In genomic region chr1:86440171-86440886, GRCm38 (mm10) we compare ENCODE assay signal across 8 mouse cellular contexts. TPM values are rescaled to one million over a fixed set of nuclear protein-coding genes. Genes with fewer than 3 reads are reported as not detected.
DNase-seq lines count a peak whose midpoint lies in the region; ATAC-seq and TF ChIP-seq lines count a peak whose summit lies in the region.

No protein-coding gene starts in this region.

- peaks cover 50% of the 10 kb centered on the region for H3K4me1 ChIP-seq in heart, embryonic 11.5 days (ENCODE audit: control insufficient read depth, insufficient read depth, low read length)
- H3K4me1 ChIP-seq in kidney, embryonic 16.5 days (ENCODE audit: insufficient read depth, low read length) = peaks cover 52% of the 10 kb centered on the region
- peaks cover 8% of the 10 kb centered on the region; the same call in 1 of the 2 replicates for H3K4me1 ChIP-seq in liver, adult 2 months (ENCODE audit: control insufficient read depth, insufficient read depth, low read length)

- TF ChIP-seq CTCF in C2C12 (IDR thresholded peaks at IDR 0.05; ENCODE audit: control insufficient read depth, insufficient read depth, insufficient read length) = peak; percentile 87
- peak; percentile 89 for TF ChIP-seq CTCF in liver, adult 2 months (IDR thresholded peaks at IDR 0.05; ENCODE audit: low read depth, low read length)

- H3K9ac ChIP-seq in heart, embryonic 11.5 days (ENCODE audit: low read depth, low read length) = peak overlapping the region; percentile 97
- peak overlapping the region; percentile 94 for H3K9ac ChIP-seq in kidney, embryonic 16.5 days (replicated peaks; ENCODE audit: low read length)
- 0 out of 2 replicates have a peak overlapping the region, but pooled peaks have one; percentile 24 for H3K9ac ChIP-seq in liver, adult 2 months (ENCODE audit: low read depth, low read length)

- WGBS in heart, embryonic 11.5 days (ENCODE audit: insufficient replicate concordance) = 6% methylated on average over 18 of the region's 18 CpGs
- WGBS in kidney, embryonic 16.5 days = 5% methylated on average over 18 of the region's 18 CpGs
- WGBS in liver, adult 2 months = 13% methylated on average over 18 of the region's 18 CpGs

- H3K79me2 ChIP-seq in C2C12 (ENCODE audit: control insufficient read depth, insufficient read depth) = peaks cover 8% of the 10 kb centered on the region
- H3K79me2 ChIP-seq in liver, adult 2 months (ENCODE audit: control insufficient read depth, insufficient read depth, low read length) = no peaks in the 10 kb centered on the region

- no peaks in the 10 kb centered on the region for H3K36me3 ChIP-seq in C2C12 (ENCODE audit: control insufficient read depth, insufficient read depth)
- H3K36me3 ChIP-seq in heart, embryonic 11.5 days (ENCODE audit: control insufficient read depth, insufficient read depth, low read length) = no peaks in the 10 kb centered on the region
- no peaks in the 10 kb centered on the region for H3K36me3 ChIP-seq in kidney, embryonic 16.5 days (ENCODE audit: insufficient read depth, low read length)
- H3K36me3 ChIP-seq in liver, adult 2 months (ENCODE audit: control insufficient read depth, insufficient read depth, low read length) = no peaks in the 10 kb centered on the region

- peak overlapping the region; percentile 100 for H3K27ac ChIP-seq in heart, embryonic 11.5 days (ENCODE audit: low read depth, low read length)
- peak overlapping the region; percentile 99 for H3K27ac ChIP-seq in kidney, embryonic 16.5 days (ENCODE audit: low read length)
- peak overlapping the region; percentile 96; the same call in 1 of the 2 replicates for H3K27ac ChIP-seq in liver, adult 2 months (replicated peaks; ENCODE audit: insufficient read depth, low read depth, low read length)

- H3ac ChIP-seq in C2C12 (ENCODE audit: control insufficient read depth, insufficient read length, low read depth) = peak overlapping the region; percentile 36

- H3K4me3 ChIP-seq in C2C12 (ENCODE audit: insufficient read depth, poor library complexity, severe bottlenecking) = peak overlapping the region; percentile 21
- H3K4me3 ChIP-seq in heart, embryonic 11.5 days (ENCODE audit: low read depth, low read length) = peak overlapping the region; percentile 52
- peak overlapping the region; percentile 43 for H3K4me3 ChIP-seq in kidney, embryonic 16.5 days (ENCODE audit: low read length)
- peak overlapping the region; percentile 21; the same call in 1 of the 2 replicates for H3K4me3 ChIP-seq in liver, adult 2 months (ENCODE audit: insufficient read depth, low read depth, low read length)

- H3K4me2 ChIP-seq in heart, embryonic 11.5 days = peak overlapping the region; percentile 98
- H3K4me2 ChIP-seq in kidney, embryonic 16.5 days (replicated peaks; ENCODE audit: low read depth, low read length) = peak overlapping the region; percentile 75

- no peaks in the 10 kb centered on the region for H3K27me3 ChIP-seq in C2C12 (ENCODE audit: control insufficient read depth, insufficient read depth, insufficient read length)
- no peaks in the 10 kb centered on the region for H3K27me3 ChIP-seq in heart, embryonic 11.5 days (ENCODE audit: control insufficient read depth, insufficient read depth, low read length)
- no peaks in the 10 kb centered on the region for H3K27me3 ChIP-seq in kidney, embryonic 16.5 days (ENCODE audit: insufficient read depth, low read length)
- H3K27me3 ChIP-seq in liver, adult 2 months (ENCODE audit: control insufficient read depth, insufficient read depth, low read length) = no peaks in the 10 kb centered on the region

- ATAC-seq in erythroblast, adult 5-6 weeks (replicated peaks; ENCODE audit: low FRiP score, poor library complexity, severe bottlenecking) = peak; percentile 79
- peak; percentile 57 for ATAC-seq in heart, embryonic 11.5 days (replicated peaks; ENCODE audit: insufficient number of reproducible peaks, low FRiP score, low TSS enrichment)
- peak; percentile 80 for ATAC-seq in kidney, embryonic 16.5 days (ENCODE audit: low FRiP score, low TSS enrichment)
- ATAC-seq in monocyte, adult 5-6 weeks (replicated peaks; ENCODE audit: insufficient number of reproducible peaks, low FRiP score, low TSS enrichment, poor library complexity, severe bottlenecking) = peak; percentile 68

- DNase-seq in brain, adult 2 months (ENCODE audit: low read depth, low spot score) = peak; percentile 98
- DNase-seq in liver, adult 2 months (ENCODE audit: extremely low read depth, low read depth, low spot score) = peak; percentile 68
- DNase-seq in spleen, postnatal 36 days (ENCODE audit: low spot score in 2 of 2) = peak; percentile 87 to 90

- H3K79me3 ChIP-seq in C2C12 (ENCODE audit: low read depth) = no peaks in the 10 kb centered on the region

- no peak for TF ChIP-seq POLR2A in liver, adult 2 months (IDR thresholded peaks at IDR 0.05; ENCODE audit: extremely low read depth, insufficient read depth, low read length)

- no peaks in the 10 kb centered on the region for H3K9me3 ChIP-seq in heart, embryonic 11.5 days (replicated peaks; ENCODE audit: control insufficient read depth, low read length)
- no peaks in the 10 kb centered on the region for H3K9me3 ChIP-seq in kidney, embryonic 16.5 days (ENCODE audit: low read length)

TF ChIP-seq in C2C12, 6 proteins besides CTCF, POLR2A, EP300 and RAD21:
- TF ChIP-seq MYOG (IDR thresholded peaks at IDR 0.05; ENCODE audit: control insufficient read depth, extremely low read depth, insufficient read length) = no peak
- peak; percentile 54 for TF ChIP-seq MAX (IDR thresholded peaks at IDR 0.05)
TF ChIP-seq in C2C12: peak in this region for 1.

RNA-seq across cellular contexts. Expression of gene Tex44, which starts 14.2 kb away (rescaled TPM):
- not detected for polyA plus RNA-seq in C2C12 (2012; fragmentation: generic; extraction: Trizol)
- not detected in 2 replicates for total RNA-seq in erythroblast, adult 5-6 weeks (2015; ENCODE audit: low replicate concordance)
- total RNA-seq in erythroblast, adult 5-6 weeks (2017; ENCODE audit: low replicate concordance) = not detected in 2 replicates
- polyA plus RNA-seq in heart, embryonic 11.5 days (2014; fragmentation: Nextera tagmentation; extraction: Ambion mirVana) = not detected in 2 replicates
- polyA plus RNA-seq in kidney, embryonic 16.5 days (2015; fragmentation: Nextera tagmentation; extraction: Ambion mirVana) = not detected in 2 replicates
- total RNA-seq in liver, adult 2 months (2014; rRNA removed) = not detected in 2 replicates
- polyA plus RNA-seq in liver, adult 2 months (2012; rRNA removed) = not detected in 2 replicates
- total RNA-seq in monocyte, adult 5-6 weeks (2017) = not detected in 3 replicates

RNA-seq across cellular contexts. Expression of gene Nmur1, which starts 14.3 kb away (rescaled TPM):
- polyA plus RNA-seq in C2C12 (2012; fragmentation: generic; extraction: Trizol) = 0.02 TPM
- total RNA-seq in erythroblast, adult 5-6 weeks (2015; ENCODE audit: low replicate concordance) = not detected in 2 replicates
- not detected in 2 replicates for total RNA-seq in erythroblast, adult 5-6 weeks (2017; ENCODE audit: low replicate concordance)
- not detected in 2 replicates for polyA plus RNA-seq in heart, embryonic 11.5 days (2014; fragmentation: Nextera tagmentation; extraction: Ambion mirVana)
- polyA plus RNA-seq in kidney, embryonic 16.5 days (2015; fragmentation: Nextera tagmentation; extraction: Ambion mirVana) = 0.12 TPM in 1 of 2 replicates, not detected in the other
- not detected in 2 replicates for total RNA-seq in liver, adult 2 months (2014; rRNA removed)
- not detected in 2 replicates for polyA plus RNA-seq in liver, adult 2 months (2012; rRNA removed)
- not detected in 3 replicates for total RNA-seq in monocyte, adult 5-6 weeks (2017)

Comparison
In these comparisons a context has a peak if more than half of its experiments do, and no peak if none do; other contexts are left out.
1. Peak in every context shown above with its lines: DNase-seq, ATAC-seq, H3K4me3 ChIP-seq and H3K27ac ChIP-seq.
2. H3K9ac ChIP-seq: peak in every context shown above with its lines; median percentile 97 in heart, embryonic 11.5 days; 94 in kidney, embryonic 16.5 days; 24 in liver, adult 2 months.